Mouse (Mus musculus): ENCODE measurements around the gene Hist1h1t. TPM values are rescaled to one million over a fixed set of nuclear protein-coding genes. Genes with fewer than 3 reads are reported as not detected.
A peak's percentile ranks its signal among the peaks of the same experiment; 100 is the strongest.
"Not testable (repeated sequence)": the region's sequence is repeated elsewhere in the genome, so short reads cannot be mapped to it uniquely, and the experiment has no call there.

Hist1h1t gene
- polyA plus RNA-seq, 1 experiment: not detected

DNA sequence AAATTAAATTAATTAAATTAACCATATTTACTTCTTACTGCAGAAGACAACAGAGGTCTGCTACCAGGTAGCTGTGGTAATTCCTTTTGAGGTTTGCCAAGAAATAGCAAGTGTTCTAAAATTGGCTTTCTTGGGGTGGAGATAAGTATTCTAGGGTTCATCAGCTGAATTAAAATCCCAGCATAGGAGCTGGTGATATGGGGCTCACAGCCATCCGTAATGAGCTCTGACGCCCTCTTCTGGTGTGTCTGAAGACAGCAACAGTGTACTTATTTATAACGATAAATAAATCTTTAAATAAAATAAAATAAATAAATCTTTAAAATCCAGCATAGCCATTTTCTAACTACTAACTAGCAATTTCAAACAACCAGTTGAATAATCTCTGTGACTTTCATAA, 4.2 kb downstream of the Hist1h1t start:
- DNase-seq (ENCODE audit: low spot score): no peak

DNA sequence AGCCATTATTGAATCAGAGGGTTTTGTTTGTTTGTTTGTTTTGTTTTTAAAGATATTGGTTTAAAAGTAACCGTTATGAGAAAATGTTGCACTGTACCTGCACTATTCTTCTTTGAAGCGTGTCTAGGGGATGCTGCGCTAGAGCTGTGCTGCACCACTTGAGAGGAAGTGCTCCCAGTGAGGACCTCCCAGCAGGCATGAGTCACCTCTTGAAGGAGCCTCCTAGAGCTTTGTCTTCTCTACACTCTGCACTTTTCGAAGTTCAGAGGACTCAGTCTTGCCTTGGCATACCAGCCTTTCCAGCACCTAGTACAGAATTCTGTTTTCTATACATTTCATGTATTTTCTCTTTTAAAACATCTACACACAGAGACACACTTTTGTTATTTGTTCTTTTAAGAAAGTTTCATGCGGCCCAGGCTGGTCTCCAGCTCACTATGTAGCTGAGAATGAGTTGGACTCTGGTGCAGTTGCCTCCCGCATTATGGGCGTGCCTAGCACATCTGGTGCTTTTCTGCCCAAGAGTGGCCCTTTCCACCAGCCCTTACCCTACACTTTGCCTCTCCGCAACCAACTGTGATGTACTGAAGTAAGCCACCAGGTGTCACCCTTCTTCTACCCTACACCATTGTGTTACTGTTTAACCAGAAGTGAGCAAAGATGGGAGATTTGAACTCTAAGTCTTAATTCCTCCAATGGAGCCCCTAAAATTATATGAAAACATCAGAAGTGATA, 5.3 kb downstream of the Hist1h1t start:
- no peak for DNase-seq (ENCODE audit: low spot score)

DNA sequence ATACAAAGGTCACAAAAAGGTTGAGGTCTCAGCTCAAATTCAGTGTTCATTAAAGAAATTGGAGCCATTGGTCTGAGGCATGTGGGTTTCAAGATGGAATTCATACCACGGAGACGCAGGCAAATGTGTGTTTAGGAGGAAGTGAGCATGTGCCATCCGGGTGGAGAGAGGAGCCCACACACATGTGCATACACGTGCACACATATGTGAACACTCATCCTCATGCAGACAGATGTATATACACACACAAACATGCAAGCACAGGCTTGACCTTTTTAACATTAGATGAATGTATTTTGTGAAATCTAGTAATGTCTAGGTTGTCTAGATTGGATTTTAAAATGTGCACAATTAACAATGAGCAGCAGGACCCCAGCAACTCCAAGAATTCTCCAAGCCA, 6.6 kb downstream of the Hist1h1t start:
- DNase-seq (ENCODE audit: low spot score): no peak

DNA sequence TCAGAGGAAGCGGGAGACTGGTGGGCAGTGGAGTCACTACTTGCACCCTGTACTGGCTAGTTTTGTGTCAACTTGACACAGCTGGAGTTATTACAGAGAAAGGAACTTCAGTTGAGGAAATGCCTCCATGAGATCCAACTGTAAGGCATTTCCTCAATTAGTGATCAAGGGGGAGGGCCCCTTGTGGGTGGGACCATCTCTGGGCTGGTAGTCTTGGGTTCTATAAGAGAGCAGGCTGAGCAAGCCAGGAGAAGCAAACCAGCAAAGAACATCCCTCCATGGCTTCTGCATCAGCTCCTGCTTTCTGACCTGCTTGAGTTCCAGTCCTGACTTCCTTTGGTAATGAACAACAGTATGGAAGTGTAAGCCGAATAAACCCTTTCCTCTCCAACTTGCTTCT, 7.2 kb downstream of the Hist1h1t start:
- DNase-seq (ENCODE audit: low spot score): not testable (repeated sequence)

DNA sequence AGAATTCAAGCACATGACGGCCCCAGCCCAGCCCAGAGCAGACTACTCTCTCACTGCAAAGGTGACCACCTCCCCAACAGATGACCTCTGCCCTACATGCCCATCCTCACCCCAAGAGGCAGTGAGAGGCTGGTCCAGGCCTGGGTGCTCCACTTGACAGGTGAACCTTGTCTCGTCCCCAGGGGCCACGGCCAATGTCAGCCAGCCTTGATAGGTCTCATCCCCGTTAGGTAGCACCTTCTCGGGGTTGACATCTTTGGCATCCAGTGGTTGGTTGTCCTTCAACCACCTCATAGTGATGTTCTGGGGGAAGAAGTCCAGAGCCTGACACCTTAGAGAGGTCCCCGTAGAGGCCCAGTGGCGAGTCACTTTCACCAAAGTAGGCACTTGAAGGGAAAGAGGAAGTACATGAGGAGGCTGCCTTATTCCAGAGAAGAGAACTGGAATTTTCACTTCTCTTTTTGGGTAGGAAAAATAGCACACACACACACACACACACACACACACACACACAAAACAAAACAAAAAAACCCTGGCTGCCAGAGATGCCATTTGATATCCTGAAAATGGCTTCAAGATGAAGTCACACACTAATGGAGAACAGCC, 10.2 kb downstream of the Hist1h1t start:
- no peak for DNase-seq (ENCODE audit: low spot score)

DNA sequence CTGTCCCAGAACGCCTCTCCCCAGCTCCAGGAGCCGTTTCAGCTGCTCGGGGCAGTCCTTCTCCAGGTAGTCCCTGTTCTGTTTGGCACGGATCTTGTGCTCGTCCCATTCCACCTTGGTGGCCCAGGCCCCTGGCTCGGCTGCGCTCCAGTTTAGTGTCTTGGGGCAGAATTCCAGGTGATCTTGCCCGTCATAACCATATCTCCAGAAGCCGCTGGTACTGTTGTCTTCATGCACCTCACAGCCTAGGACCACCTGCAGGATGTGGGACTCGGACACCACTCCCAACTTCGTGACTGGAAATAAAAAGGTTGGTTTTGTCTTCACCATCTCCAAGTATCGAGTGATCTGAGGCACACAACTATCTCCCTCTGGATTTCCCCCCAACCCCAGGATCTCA, 11.2 kb downstream of the Hist1h1t start:
- DNase-seq (ENCODE audit: low spot score): no peak

DNA sequence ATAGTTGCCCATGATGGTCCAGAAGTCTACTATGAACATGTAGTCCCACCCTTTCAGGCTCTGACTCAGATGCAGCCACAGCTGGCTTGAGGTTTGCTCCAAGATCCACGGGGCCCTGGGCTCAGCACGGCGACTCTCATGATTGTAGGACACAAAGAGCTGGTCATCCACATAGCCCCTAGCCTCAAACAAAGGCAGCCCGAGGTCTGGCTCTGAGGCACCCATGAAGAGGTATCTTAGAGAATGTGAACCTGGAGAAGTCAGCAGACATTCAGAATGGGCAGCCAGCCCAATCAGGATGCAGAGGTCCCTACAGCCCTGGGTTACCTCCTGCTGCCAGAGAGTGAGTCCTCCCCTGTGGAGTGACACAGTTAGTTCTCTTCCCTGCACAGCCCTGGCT, 12.4 kb downstream of the Hist1h1t start:
- DNase-seq (ENCODE audit: low spot score): no peak

DNA sequence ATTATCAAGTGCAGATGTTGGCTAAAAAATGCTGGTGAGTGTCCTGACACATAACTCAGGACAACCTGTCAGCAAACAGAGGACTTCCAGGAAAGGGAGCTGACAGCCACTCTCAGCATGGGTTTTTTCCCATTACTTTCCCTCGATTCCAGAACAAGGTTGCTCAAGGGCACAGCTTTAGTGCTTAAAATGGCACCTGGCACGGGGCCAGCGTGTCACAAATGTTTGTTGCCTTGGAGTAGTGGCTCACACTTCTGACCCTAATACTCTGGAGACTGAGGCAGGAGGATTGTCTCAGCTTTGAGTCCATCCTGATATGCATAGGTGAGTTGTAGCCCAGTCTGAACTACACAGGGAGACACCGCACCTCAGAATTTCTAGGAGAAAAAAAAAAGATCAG, 13.0 kb downstream of the Hist1h1t start:
- no peak for DNase-seq (ENCODE audit: low spot score)

DNA sequence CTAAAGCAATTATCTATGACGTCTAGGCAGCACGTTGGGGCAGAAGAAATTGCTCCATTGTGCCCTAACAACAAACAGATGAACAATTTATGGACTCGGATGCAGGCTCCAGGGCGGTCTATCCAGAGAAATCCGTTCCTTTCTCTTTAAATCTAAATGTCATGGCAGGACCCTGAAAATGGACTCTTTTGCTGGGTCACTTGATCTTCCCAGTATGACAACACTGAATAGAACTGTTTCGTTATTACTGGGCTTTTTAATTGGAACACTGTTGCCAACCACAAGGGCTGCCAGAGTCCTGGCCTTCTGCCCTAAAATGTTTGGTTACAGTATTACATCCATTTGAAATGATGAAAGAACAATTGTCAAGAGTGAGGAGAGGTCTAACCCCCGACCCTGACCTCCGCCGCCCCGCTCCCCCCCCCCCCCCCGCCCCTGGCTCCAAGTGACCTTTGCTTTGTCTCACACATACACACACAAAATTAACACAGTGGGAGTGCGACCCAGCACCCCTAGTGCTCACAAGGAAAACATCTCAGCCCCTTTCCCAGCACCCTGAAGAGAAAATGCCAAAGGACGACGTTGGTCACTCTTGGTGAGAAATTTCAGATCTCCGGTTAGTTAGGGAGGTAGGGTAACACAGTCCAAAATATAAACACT, 14.2 kb downstream of the Hist1h1t start:
- no peak for DNase-seq (ENCODE audit: low spot score)

DNA sequence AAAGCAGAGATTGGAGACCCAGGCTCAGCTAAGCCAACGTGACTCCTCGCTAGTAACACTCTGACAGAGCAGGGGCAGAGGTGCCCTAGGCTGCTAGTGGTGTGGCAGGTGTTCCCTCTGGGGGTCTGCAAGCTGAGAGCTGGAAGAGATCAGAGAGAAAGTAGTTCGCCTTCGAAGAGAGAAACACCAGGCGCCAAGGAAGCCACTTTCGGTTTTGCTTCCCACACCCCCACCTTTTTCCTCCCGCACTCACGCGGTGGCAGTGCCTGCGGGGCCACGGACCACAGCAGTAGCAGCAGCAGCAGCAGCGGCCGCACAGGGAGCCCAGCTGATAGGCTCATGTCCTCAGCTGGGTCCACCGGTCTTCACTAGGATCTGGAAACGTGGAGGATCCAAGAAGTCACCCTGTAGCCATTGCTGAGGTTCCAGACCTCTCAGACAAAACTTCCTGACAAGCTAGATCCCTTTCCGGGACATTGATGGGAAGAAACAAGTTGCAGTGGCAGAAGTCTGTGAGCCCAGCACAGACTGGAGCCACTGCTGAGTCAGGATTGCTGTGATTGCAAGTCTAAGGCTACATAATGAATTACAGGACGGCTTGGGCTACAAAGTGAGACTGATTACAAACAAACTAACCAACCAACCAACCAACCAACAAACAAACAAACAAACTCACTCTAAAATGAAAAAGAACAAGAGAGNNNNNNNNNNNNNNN, 14.9 kb downstream of the Hist1h1t start, which contains the start of gene Hfe:
Gene Hfe, minus strand, starts transcription at position 481 of the 716 bp plus-strand sequence.
- peak; percentile 34 for DNase-seq (ENCODE audit: low spot score)

DNA sequence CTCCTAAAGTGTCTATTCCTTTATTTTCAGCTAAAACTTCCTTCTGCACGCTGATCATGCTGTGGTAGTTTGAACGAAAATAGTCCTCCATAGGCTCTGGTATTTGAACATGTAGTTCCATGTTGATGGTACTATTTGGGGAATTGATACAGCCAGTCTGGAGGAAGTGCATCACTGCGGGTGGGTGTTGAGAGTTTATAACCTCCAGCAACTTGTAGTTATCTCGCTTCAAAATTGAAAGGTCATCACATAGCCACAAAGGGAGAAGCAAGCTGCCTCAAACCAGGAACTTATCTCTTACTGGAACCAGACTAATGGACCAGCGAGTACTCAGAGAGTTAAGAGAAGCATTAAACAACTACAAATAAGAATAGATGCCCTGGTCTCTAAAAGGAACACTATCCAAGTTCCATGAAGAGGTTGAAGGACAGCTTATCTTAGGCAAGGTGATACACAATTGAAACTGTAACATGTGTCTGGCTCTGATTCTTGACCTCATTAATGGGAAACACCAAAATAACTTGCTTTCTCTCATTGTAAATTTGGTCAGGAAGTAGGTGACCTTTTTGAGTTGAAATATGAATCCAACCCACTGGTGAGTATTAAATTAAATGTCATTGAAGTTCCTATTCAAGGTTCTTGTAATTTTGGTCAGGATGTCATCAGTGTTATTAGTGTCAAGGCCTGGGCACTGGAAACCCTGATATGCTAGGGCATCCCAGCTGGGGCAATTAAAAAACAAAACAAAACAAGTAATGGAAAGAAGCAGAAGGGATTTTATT, 20.8 kb downstream of the Hist1h1t start:
- DNase-seq (ENCODE audit: low spot score): no peak

DNA sequence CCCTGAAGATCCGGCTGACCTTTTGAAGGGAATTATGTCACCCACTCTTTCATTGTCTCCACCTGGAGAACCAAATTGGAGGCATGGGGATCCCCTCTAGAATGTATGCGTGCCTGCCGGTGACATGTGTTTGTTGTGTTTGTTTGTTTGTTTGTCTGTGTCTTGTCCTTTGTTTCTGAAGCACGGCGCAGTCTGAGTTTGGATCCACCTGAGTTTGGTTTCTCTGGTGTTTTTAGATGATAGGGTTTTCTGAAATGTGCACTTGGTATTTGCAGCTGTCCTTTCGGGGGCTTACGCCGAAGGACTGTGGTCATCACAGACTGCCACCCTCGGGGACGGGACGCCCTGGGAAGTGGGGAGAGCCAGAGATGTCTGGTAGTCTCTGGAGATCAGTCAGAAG, 21.6 kb downstream of the Hist1h1t start:
- DNase-seq (ENCODE audit: low spot score): no peak

DNA sequence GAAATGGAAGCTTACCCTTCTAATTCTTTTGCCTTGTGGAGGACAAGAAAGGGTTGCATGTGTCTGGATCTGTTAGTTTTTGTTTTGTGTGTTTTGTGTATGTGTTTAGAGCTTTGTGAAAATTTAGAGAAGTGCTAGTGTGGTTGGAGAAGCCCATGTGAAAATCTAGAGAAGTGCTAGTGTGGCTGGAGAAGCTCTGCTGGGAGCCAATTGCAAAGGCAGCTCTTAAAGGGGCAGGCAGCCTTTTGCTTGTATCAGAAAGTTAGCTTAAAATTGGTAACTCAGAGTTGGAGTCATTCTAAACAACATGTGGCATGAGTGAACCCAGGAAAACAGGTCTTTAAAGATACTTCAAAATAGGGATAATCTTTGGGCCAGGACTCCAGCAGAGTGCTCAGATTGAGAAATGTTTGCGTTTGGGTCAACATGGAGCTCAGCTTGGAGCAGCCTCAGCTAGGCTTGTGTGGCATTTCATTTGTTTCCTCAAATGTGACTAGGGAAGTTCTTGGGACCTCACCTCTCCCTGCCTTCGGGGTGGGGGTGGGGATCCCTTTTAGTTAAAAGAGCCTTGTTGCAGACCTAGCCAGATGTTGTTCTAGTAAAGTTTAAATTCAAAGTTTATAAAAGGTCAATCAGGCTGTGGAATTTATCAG, 22.1 kb downstream of the Hist1h1t start:
- DNase-seq (ENCODE audit: low spot score): not testable (repeated sequence)

DNA sequence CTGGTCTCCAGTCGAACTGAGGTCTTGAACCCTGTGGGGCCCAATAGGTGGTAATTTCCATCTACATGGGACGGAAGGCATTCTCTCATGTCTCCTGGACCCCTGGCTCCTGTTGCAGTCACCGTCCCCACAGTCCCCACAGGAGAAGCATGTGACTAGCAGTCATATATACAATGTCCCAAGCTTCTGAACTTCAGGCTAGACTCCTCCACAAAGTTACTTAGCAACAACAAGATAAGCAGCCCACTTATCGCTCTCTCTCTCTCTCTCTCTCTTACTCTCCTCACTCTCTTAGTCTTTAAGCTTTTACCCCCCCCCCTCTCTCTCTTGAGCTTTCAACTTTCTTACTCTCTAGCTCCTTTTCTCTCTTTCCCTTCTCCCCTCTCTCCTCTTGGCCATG, 28.6 kb downstream of the Hist1h1t start:
- no peak for DNase-seq (ENCODE audit: low spot score)

DNA sequence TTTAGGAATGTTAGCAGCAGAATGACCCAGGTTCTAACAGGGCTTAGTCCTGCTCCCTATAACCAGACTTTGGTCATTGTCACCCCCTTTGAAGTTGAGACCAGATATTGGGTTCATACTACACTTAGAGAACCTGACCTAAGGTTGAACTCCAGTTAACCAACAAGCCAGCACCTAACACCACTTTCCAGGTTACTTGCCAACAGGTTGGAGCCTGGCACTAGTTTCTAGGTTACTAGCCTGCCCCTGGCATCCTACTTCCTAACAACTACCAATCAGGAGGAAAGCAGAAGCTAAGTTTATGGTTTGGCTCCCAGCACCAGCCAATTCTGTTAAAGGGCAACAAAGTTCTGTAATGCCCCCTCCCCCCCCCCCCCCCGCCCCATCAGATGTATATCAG, 29.6 kb downstream of the Hist1h1t start:
- no peak for DNase-seq (ENCODE audit: low spot score)

DNA sequence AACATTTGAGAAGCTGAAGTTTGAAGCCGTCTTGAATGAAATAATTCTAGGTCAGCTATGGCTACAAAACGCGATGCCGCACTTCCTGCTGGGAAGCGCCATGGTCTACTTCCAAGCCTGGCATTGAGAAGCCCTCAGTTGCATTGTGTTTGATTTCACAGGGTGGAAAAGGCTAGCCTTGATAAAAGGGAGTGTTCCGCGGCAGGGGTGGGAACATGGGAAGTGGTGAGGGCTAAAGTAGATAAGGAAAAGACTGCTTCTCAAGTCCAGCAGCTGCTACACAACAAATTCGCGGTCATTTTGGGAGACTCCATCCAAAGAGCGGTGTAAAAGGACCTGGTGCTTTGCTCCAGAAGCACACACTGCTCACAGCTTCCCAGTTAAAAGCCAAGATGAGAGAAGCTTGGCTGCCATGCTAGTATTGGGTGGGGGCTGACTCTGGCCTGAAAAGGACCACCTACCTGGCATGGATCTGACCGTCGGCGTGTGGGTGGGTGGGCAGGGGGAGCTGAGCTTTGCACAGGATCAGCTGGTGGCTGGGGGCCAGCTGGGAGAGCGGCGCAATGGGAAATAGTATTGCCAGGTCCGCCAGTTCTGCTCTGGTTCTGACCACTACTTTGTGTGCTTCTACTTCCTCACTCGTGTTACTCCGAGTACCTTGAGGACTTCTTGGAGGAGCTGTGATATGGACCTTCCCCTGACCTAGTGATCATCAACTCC, 33.0 kb downstream of the Hist1h1t start:
- no peak for DNase-seq (ENCODE audit: low spot score)

DNA sequence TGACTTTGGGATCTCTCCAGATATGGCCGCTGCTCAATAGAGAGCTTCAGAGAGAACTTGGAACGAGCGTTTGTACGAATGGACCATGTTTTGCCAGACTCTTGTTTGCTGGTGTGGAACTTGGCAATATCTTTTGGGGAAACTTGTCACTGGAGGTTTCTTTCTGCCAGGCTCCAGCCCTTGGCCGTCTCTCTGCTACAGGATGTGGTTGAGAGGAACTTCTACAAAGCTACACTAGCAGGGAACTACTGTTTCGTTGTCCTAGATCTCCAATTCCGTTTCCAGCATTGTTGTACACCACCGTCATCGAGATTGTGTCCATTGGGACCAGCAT, 33.5 kb downstream of the Hist1h1t start:
- no peak for DNase-seq (ENCODE audit: low spot score)

DNA sequence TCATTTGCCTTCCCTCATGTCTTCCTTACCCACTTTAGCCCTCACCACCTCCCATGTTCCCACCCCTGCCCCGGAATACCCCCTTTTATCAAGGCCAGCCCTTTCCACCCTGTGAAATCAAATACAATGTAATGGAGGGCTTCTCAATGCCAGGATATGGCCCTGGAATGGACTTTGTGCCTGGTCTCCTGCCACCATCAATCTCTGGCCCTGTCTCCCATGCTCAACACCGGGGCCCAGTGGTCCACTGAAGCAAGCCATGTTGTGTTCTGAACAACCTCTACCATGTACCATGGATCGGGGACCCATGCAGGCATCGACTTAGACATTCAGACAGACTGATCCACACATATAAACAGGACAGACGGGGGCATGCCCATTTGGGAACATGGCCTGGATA, 34.1 kb downstream of the Hist1h1t start:
- DNase-seq (ENCODE audit: low spot score): no peak

DNA sequence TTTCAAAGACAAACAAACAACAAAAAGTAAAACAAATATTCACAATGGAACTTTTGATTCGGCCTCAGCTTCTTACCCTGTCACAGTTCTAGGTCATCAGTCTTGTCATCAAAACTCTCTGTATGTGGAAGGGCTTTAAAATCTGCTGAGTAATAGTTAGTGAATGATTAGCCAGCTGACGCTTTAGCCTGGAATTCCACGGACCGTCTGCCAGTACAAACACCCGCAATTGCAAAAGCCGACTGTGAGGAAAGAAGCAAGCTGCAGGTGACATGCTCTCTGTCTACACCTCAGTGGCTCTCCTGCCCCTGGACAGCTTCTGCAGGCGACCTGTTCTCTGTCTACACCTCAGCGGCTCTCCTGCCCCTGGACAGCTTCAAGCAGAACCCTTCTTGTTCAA, 34.9 kb downstream of the Hist1h1t start:
- DNase-seq (ENCODE audit: low spot score): no peak

DNA sequence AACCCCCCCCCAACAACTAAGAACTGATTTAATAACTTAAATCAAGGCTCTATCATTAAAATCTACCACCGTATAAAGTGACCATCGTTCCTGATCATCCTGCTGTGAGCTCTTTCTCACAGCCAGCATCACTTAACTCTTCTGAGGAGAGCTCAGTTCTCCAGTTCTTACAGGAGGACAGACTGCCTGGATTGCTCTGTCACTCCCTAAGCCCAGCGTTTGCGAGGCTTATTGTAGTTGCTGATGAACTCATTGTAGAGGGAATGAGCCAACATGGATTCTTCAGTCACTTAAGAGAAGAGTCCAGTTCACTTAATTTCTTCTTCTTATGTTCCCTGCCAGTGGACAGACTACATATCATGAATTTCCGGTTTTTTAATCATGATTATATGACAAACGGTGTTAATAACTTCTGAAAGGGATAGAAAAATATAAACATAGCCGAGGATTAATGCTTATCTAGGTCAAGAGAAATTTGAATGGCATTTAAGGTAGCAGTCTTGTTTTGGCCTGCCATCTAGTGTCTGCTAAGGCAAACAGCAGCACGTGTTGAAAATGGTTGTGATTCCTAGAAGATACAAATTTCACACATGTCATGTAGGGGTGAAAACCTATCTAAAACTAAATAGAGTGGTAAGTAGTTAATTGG, 36.7 kb downstream of the Hist1h1t start:
- no peak for DNase-seq (ENCODE audit: low spot score)
